In the genomic region with DNA sequence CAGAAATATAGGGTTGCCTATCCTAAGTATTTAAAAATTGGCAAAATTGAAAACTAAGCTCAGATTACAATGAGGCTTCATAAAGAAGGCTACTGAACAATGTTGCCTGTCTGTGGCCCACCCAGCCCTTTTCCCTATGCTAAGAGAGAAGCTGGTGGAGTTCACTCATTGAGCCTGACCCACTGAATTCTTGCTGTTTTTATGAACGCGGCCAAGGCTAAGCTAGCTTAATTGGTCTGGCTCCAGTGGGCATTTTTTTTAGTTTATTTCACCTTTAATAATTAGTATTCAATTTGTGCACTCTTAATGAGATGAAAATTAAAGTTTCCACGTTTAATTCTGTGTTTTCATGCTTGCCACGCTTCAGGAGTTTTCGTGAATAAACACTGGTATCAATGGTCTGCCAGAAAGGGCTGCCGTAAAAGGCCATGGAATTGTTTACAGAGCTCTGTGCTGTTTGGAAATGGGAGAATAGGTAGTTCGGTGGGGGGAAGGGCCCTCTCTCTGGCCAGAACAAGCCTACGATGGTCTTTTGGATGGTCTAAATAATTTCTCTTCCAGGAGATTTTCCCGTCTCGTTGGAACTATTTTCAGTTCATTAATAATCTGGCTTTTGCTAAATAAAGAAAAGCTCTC, we compare ENCODE assay signal across 18 mouse cellular contexts.
A peak's percentile ranks its signal among the peaks of the same experiment; 100 is the strongest.
DNase-seq lines count a peak whose midpoint lies in the region; ATAC-seq lines count a peak whose summit lies in the region.
"Had no signal": no experiment of that assay in that cellular context is flagged by ENCODE, and none has a peak within 500 bp of the region (broad histone marks: within the 10 kb centered on the region; RNA-seq: fewer than 3 reads in every experiment).

No protein-coding gene starts in this region.

- WGBS in hindbrain, embryonic 11.5 days = 15% methylated on average over 10 of the region's 10 CpGs
- WGBS in hindbrain, embryonic 12.5 days = 19% methylated on average over 10 of the region's 10 CpGs
- WGBS in midbrain, embryonic 10.5 days = 12% methylated on average over 10 of the region's 10 CpGs
- WGBS in midbrain, embryonic 13.5 days = 7% methylated on average over 10 of the region's 10 CpGs
- WGBS in forebrain, embryonic 15.5 days = 3% methylated on average over 10 of the region's 10 CpGs

- no peak overlapping the region for H3K9ac ChIP-seq in hindbrain, embryonic 11.5 days (ENCODE audit: low read depth, low read length)
- no peak overlapping the region for H3K9ac ChIP-seq in hindbrain, embryonic 12.5 days
- H3K9ac ChIP-seq in midbrain, embryonic 13.5 days (replicated peaks) = no peak overlapping the region
- no peak overlapping the region for H3K9ac ChIP-seq in forebrain, embryonic 15.5 days (replicated peaks)
- H3K9ac ChIP-seq: limb, embryonic 13.5 days had no signal

- DNase-seq in hindbrain, embryonic 11.5 days (ENCODE audit: low spot score) = peak; percentile 35
- no peak for DNase-seq in midbrain, embryonic 10.5 days (ENCODE audit: low spot score)
- DNase-seq in embryo, embryonic 10.5 days (ENCODE audit: low spot score) = peak; percentile 49
- no peak for DNase-seq in thymus, postnatal 10 days (ENCODE audit: low spot score in 2 of 2)
- DNase-seq: adrenal gland, postnatal 14 days; cerebellum, adult 11 months; layer of hippocampus, postnatal 36 days; thymus, postnatal 25 days had no signal

- H3K4me3 ChIP-seq in hindbrain, embryonic 11.5 days (ENCODE audit: low read depth, low read length) = no peak overlapping the region
- H3K4me3 ChIP-seq in hindbrain, embryonic 12.5 days = no peak overlapping the region
- no peak overlapping the region for H3K4me3 ChIP-seq in midbrain, embryonic 10.5 days
- H3K4me3 ChIP-seq in midbrain, embryonic 13.5 days (replicated peaks) = no peak overlapping the region
- H3K4me3 ChIP-seq in forebrain, embryonic 15.5 days = no peak overlapping the region
- H3K4me3 ChIP-seq: limb, embryonic 13.5 days; megakaryocyte, embryonic 14.5 days; myocyte had no signal

- H3K27ac ChIP-seq in hindbrain, embryonic 11.5 days (ENCODE audit: low read depth, low read length) = no peak overlapping the region
- H3K27ac ChIP-seq in hindbrain, embryonic 12.5 days = no peak overlapping the region
- H3K27ac ChIP-seq in midbrain, embryonic 10.5 days (replicated peaks) = peak overlapping the region; percentile 46
- H3K27ac ChIP-seq in midbrain, embryonic 13.5 days = no peak overlapping the region
- H3K27ac ChIP-seq in forebrain, embryonic 15.5 days (replicated peaks) = no peak overlapping the region
- H3K27ac ChIP-seq: embryonic facial prominence, embryonic 10.5 days; limb, embryonic 13.5 days; stomach, postnatal 0 days had no signal

- no peak overlapping the region for H3K4me2 ChIP-seq in hindbrain, embryonic 11.5 days (replicated peaks; ENCODE audit: low read depth, low read length)
- no peak overlapping the region for H3K4me2 ChIP-seq in hindbrain, embryonic 12.5 days (replicated peaks)
- H3K4me2 ChIP-seq in midbrain, embryonic 13.5 days (replicated peaks) = no peak overlapping the region
- H3K4me2 ChIP-seq in forebrain, embryonic 15.5 days (replicated peaks) = no peak overlapping the region

- H3K4me1 ChIP-seq in hindbrain, embryonic 11.5 days (replicated peaks; ENCODE audit: control insufficient read depth, insufficient read depth, low read length) = peaks cover 5% of the 10 kb centered on the region
- H3K4me1 ChIP-seq in hindbrain, embryonic 12.5 days = peaks cover 51% of the 10 kb centered on the region
- peaks cover 74% of the 10 kb centered on the region for H3K4me1 ChIP-seq in midbrain, embryonic 10.5 days
- H3K4me1 ChIP-seq in midbrain, embryonic 13.5 days (replicated peaks) = peaks cover 69% of the 10 kb centered on the region
- peaks cover 16% of the 10 kb centered on the region for H3K4me1 ChIP-seq in forebrain, embryonic 15.5 days
- H3K4me1 ChIP-seq: megakaryocyte, embryonic 14.5 days had no signal

- H3K27me3 ChIP-seq in hindbrain, embryonic 11.5 days (ENCODE audit: control insufficient read depth, insufficient read depth, low read length) = peaks cover 18% of the 10 kb centered on the region
- H3K27me3 ChIP-seq in hindbrain, embryonic 12.5 days = peaks cover 44% of the 10 kb centered on the region
- peaks cover 79% of the 10 kb centered on the region for H3K27me3 ChIP-seq in midbrain, embryonic 10.5 days (ENCODE audit: low read depth, poor library complexity, severe bottlenecking)
- H3K27me3 ChIP-seq in midbrain, embryonic 13.5 days = peaks cover 70% of the 10 kb centered on the region
- H3K27me3 ChIP-seq in forebrain, embryonic 15.5 days = peaks cover 92% of the 10 kb centered on the region
- H3K27me3 ChIP-seq: megakaryocyte, embryonic 14.5 days had no signal

- no peaks in the 10 kb centered on the region for H3K36me3 ChIP-seq in hindbrain, embryonic 11.5 days (ENCODE audit: control insufficient read depth, insufficient read depth, low read length)
- no peaks in the 10 kb centered on the region for H3K36me3 ChIP-seq in hindbrain, embryonic 12.5 days
- H3K36me3 ChIP-seq in midbrain, embryonic 10.5 days = no peaks in the 10 kb centered on the region
- no peaks in the 10 kb centered on the region for H3K36me3 ChIP-seq in midbrain, embryonic 13.5 days
- no peaks in the 10 kb centered on the region for H3K36me3 ChIP-seq in forebrain, embryonic 15.5 days
- H3K36me3 ChIP-seq: embryonic facial prominence, embryonic 10.5 days; G1E; limb, embryonic 13.5 days had no signal

- H3K9me3 ChIP-seq in hindbrain, embryonic 11.5 days (ENCODE audit: control insufficient read depth, low read length) = no peaks in the 10 kb centered on the region
- no peaks in the 10 kb centered on the region for H3K9me3 ChIP-seq in hindbrain, embryonic 12.5 days (replicated peaks)
- H3K9me3 ChIP-seq in midbrain, embryonic 10.5 days (replicated peaks) = no peaks in the 10 kb centered on the region
- no peaks in the 10 kb centered on the region for H3K9me3 ChIP-seq in midbrain, embryonic 13.5 days
- H3K9me3 ChIP-seq in forebrain, embryonic 15.5 days = no peaks in the 10 kb centered on the region
- H3K9me3 ChIP-seq: embryonic facial prominence, embryonic 10.5 days; limb, embryonic 13.5 days had no signal

- ATAC-seq in hindbrain, embryonic 11.5 days (ENCODE audit: low FRiP score) = no peak
- ATAC-seq in hindbrain, embryonic 12.5 days (ENCODE audit: low FRiP score) = no peak
- ATAC-seq in midbrain, embryonic 13.5 days = no peak
- ATAC-seq in forebrain, embryonic 15.5 days (replicated peaks) = peak; percentile 74
- ATAC-seq: activated CD4-positive, CD25-positive, alpha-beta regulatory T cell, adult 4 months had no signal

Comparison
In these comparisons a context has a peak if more than half of its experiments do, and no peak if none do; other contexts are left out.
1. DNase-seq: peak in hindbrain, embryonic 11.5 days (single experiment) and embryo, embryonic 10.5 days (single experiment); none in midbrain, embryonic 10.5 days (single experiment) and thymus, postnatal 10 days (0 of 2).